8 mouse cellular contexts compared by ENCODE assay signal in the genomic region with DNA sequence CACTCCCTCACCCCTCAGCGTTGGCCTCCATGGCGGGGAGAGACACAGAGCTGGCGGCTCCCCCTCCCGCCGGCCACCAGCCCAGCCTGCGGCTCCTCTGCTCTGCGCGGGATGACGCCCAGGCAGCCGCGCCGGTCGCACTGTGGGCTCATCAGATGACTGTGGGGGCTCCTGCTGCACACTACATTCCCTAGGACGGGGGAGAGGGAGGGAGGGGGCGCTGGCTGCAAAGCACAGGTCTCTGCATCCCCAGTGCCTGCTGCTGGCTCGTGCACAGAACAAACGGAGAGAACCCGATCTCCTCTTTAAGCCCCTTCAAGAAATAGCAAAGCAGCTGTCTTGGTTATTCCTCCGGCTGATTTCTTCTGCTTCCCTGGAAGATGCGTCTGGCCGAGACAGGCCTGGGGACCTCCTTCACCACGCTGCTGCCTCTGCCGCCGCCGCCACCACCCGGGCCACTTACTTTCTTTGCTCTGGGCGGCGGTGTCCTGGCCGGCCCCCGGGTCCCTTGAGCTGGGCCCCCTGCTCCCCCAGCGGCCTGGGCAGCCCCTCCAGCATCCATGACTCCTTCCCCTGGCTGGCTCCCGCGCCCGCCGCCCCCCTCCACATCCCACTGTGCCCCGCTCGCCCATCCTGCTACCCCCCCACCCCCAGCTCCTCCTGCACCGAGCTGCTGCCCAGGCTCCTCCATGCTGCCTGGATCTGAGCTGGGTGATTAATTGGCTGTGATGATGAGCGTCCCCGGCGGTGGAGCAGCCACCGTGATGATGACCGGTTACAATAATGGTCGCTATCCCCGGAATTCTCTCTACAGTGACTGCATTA.
A peak's percentile ranks its signal among the peaks of the same experiment; 100 is the strongest.
DNase-seq lines count a peak whose midpoint lies in the region; ATAC-seq and TF ChIP-seq lines count a peak whose summit lies in the region.

No protein-coding gene starts in this region.

- H3K27me3 ChIP-seq in forebrain, embryonic 12.5 days, result peaks cover 7% of the 10 kb centered on the region
- H3K27me3 ChIP-seq in intestine, embryonic 14.5 days (replicated peaks; ENCODE audit: control insufficient read depth, insufficient read depth, low read length), result no peaks in the 10 kb centered on the region
- H3K27me3 ChIP-seq in liver, adult 2 months (ENCODE audit: control insufficient read depth, insufficient read depth, low read length), result no peaks in the 10 kb centered on the region

- H3K4me2 ChIP-seq in forebrain, embryonic 12.5 days, result peak overlapping the region; percentile 94
- peak overlapping the region; percentile 67 for H3K4me2 ChIP-seq in intestine, embryonic 14.5 days (ENCODE audit: low read length)

- no peak for TF ChIP-seq POLR2A in liver, adult 2 months (IDR thresholded peaks at IDR 0.05; ENCODE audit: extremely low read depth, insufficient read depth, low read length)

- no peaks in the 10 kb centered on the region for H3K9me3 ChIP-seq in forebrain, embryonic 12.5 days
- H3K9me3 ChIP-seq in intestine, embryonic 14.5 days (ENCODE audit: control insufficient read depth, low read length), result no peaks in the 10 kb centered on the region

- peaks cover 55% of the 10 kb centered on the region for H3K4me1 ChIP-seq in forebrain, embryonic 12.5 days
- no peaks in the 10 kb centered on the region; the same call in 1 of the 2 replicates for H3K4me1 ChIP-seq in intestine, embryonic 14.5 days (replicated peaks; ENCODE audit: control insufficient read depth, insufficient read depth, low read length)
- no peaks in the 10 kb centered on the region for H3K4me1 ChIP-seq in liver, adult 2 months (ENCODE audit: control insufficient read depth, insufficient read depth, low read length)

- no peak for TF ChIP-seq CTCF in liver, adult 2 months (IDR thresholded peaks at IDR 0.05; ENCODE audit: low read depth, low read length)

- peak overlapping the region; percentile 80 for H3K9ac ChIP-seq in forebrain, embryonic 12.5 days
- H3K9ac ChIP-seq in intestine, embryonic 14.5 days (ENCODE audit: low read length), result peak overlapping the region; percentile 29
- H3K9ac ChIP-seq in liver, adult 2 months (ENCODE audit: low read depth, low read length), result peak overlapping the region; percentile 21; the same call in 1 of the 2 replicates

- peak overlapping the region; percentile 61 for H3K4me3 ChIP-seq in forebrain, embryonic 12.5 days (replicated peaks)
- H3K4me3 ChIP-seq in intestine, embryonic 14.5 days (ENCODE audit: low read depth, low read length), result peak overlapping the region; percentile 32
- peak overlapping the region; percentile 26; the same call in 1 of the 2 replicates for H3K4me3 ChIP-seq in liver, adult 2 months (ENCODE audit: insufficient read depth, low read depth, low read length)

- H3K79me2 ChIP-seq in liver, adult 2 months (ENCODE audit: control insufficient read depth, insufficient read depth, low read length), result no peaks in the 10 kb centered on the region

- 0% methylated on average over 44 of the region's 45 CpGs for WGBS in forebrain, embryonic 12.5 days
- WGBS in intestine, embryonic 14.5 days, result 3% methylated on average over 44 of the region's 45 CpGs
- 63% methylated on average over 45 of the region's 45 CpGs for WGBS in liver, adult 2 months

- no peaks in the 10 kb centered on the region for H3K36me3 ChIP-seq in forebrain, embryonic 12.5 days (replicated peaks)
- H3K36me3 ChIP-seq in intestine, embryonic 14.5 days (ENCODE audit: control insufficient read depth, insufficient read depth, low read length), result no peaks in the 10 kb centered on the region
- no peaks in the 10 kb centered on the region for H3K36me3 ChIP-seq in liver, adult 2 months (ENCODE audit: control insufficient read depth, insufficient read depth, low read length)

- H3K27ac ChIP-seq in forebrain, embryonic 12.5 days, result peak overlapping the region; percentile 95
- H3K27ac ChIP-seq in intestine, embryonic 14.5 days (ENCODE audit: low read depth), result peak overlapping the region; percentile 47
- no peak overlapping the region for H3K27ac ChIP-seq in liver, adult 2 months (replicated peaks; ENCODE audit: insufficient read depth, low read depth, low read length)

- DNase-seq in urinary bladder, postnatal 25 days (ENCODE audit: low spot score), result peak; percentile 10
- no peak for DNase-seq in urinary bladder, postnatal 4 days (ENCODE audit: low spot score in 2 of 2)
- peak; percentile 76 for DNase-seq in intestine, embryonic 14.5 days (ENCODE audit: low spot score)
- no peak for DNase-seq in liver, adult 2 months (ENCODE audit: extremely low read depth, low read depth, low spot score)
- DNase-seq in right cerebral cortex, postnatal 10 days (ENCODE audit: low spot score in 2 of 2), result peak; percentile 76 to 81
- no peak for DNase-seq in spleen, postnatal 14 days (ENCODE audit: low spot score in 2 of 2)
- no peak for DNase-seq in T-cell, adult 2 months (ENCODE audit: low spot score)

- peak; percentile 93 for ATAC-seq in forebrain, embryonic 12.5 days (ENCODE audit: low FRiP score)
- ATAC-seq in intestine, embryonic 14.5 days (replicated peaks; ENCODE audit: low FRiP score, low TSS enrichment, low read depth), result peak; percentile 76

Comparison
In these comparisons a context has a peak if more than half of its experiments do, and no peak if none do; other contexts are left out.
1. DNase-seq: peak in urinary bladder, postnatal 25 days (single experiment), intestine, embryonic 14.5 days (single experiment) and right cerebral cortex, postnatal 10 days (2 of 2); none in urinary bladder, postnatal 4 days (0 of 2), liver, adult 2 months (single experiment), spleen, postnatal 14 days (0 of 2) and T-cell, adult 2 months (single experiment).
2. H3K9ac ChIP-seq: peak in every context shown above with its lines; median percentile 80 in forebrain, embryonic 12.5 days; 29 in intestine, embryonic 14.5 days; 21 in liver, adult 2 months.
3. Peak in every context shown above with its lines, with median percentiles within 50 percentile points of each other: H3K4me3 ChIP-seq.